Mouse (Mus musculus) layer of hippocampus, adult 11-12 months (tissue): ENCODE measurements around the gene Map2.

Experiments used
- DNase-seq: peaks from one replicate; pipeline ENCODE4 v3.0.0; 2022; ENCODE audit warnings: low spot score

Map2 gene

GRCm38 (mm10) chr1:66320378-66321135, 145.5 kb downstream of the Map2 start:
- peak; percentile 38 for DNase-seq

- DNase-seq, result no peak
Observed at GRCm38 (mm10) chr1:66321136-66321502, 146.0 kb downstream of the Map2 start.

- peak; percentile 77 for DNase-seq
Observed at GRCm38 (mm10) chr1:66321631-66322142, 146.6 kb downstream of the Map2 start.

GRCm38 (mm10) chr1:66323461-66323860, 148.4 kb downstream of the Map2 start:
- peak; percentile 54 for DNase-seq

- no peak for DNase-seq
Observed at GRCm38 (mm10) chr1:66324951-66325350, 149.9 kb downstream of the Map2 start.

- DNase-seq, result no peak
Observed at GRCm38 (mm10) chr1:66328996-66329395, 153.9 kb downstream of the Map2 start.

GRCm38 (mm10) chr1:66329534-66329933, 154.5 kb downstream of the Map2 start:
- DNase-seq, result no peak

- DNase-seq, result no peak
Observed at GRCm38 (mm10) chr1:66335724-66336284, 160.7 kb downstream of the Map2 start.

GRCm38 (mm10) chr1:66339213-66339612, 164.1 kb downstream of the Map2 start:
- DNase-seq, result no peak

- no peak for DNase-seq
Observed at GRCm38 (mm10) chr1:66348404-66349165, 173.5 kb downstream of the Map2 start.

- DNase-seq, result no peak
Observed at GRCm38 (mm10) chr1:66349166-66349835, 174.2 kb downstream of the Map2 start.

GRCm38 (mm10) chr1:66351366-66351765, 176.3 kb downstream of the Map2 start:
- no peak for DNase-seq

- no peak for DNase-seq
Observed at GRCm38 (mm10) chr1:66361799-66362198, 186.7 kb downstream of the Map2 start.

GRCm38 (mm10) chr1:66363285-66363684, 188.2 kb downstream of the Map2 start:
- DNase-seq, result no peak

GRCm38 (mm10) chr1:66364386-66364785, 189.3 kb downstream of the Map2 start:
- DNase-seq, result no peak

- peak; percentile 57 for DNase-seq
Observed at GRCm38 (mm10) chr1:66365600-66365999, 190.5 kb downstream of the Map2 start.

GRCm38 (mm10) chr1:66369486-66369885, 194.4 kb downstream of the Map2 start:
- DNase-seq, result no peak

GRCm38 (mm10) chr1:66371371-66371770, 196.3 kb downstream of the Map2 start:
- no peak for DNase-seq

GRCm38 (mm10) chr1:66386321-66386720, 211.2 kb downstream of the Map2 start:
- no peak for DNase-seq

GRCm38 (mm10) chr1:66386751-66387452, 211.8 kb downstream of the Map2 start:
- peak; percentile 63 for DNase-seq

- peak; percentile 25 for DNase-seq
Observed at GRCm38 (mm10) chr1:66388561-66388960, 213.5 kb downstream of the Map2 start.
